Mouse (Mus musculus) brain, adult 2 months (tissue): ENCODE results near the gene Hoxc6.

Experiments used
- DNase-seq: peaks from one replicate; pipeline ENCODE4 v3.0.0; 2011; ENCODE audit warnings: low read depth, low spot score

The Hoxc6 gene

GRCm38 (mm10) chr15:102967511-102968397 is 30.3 kb upstream of the Hoxc6 start:
- no peak for DNase-seq

DNA sequence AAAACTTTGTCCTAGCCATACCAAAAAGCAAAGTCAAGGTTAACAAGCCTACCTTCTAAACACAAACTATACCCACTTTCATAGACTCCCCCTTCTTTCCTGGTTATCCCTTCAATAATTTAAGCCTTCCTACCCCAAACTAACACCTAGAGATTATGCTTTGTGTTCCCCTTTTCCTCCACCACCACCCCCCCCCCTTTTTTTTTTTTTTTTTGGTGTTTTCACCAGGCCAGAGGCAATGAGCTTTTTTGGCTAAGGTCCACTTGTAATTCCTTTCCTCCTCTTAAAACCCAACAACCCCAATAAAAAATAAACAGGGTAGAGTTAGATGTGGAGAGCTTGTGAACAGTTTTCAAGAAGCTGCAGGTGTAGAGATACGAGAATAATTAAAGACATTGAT is 28.8 kb upstream of the Hoxc6 start:
- DNase-seq: no peak

DNA sequence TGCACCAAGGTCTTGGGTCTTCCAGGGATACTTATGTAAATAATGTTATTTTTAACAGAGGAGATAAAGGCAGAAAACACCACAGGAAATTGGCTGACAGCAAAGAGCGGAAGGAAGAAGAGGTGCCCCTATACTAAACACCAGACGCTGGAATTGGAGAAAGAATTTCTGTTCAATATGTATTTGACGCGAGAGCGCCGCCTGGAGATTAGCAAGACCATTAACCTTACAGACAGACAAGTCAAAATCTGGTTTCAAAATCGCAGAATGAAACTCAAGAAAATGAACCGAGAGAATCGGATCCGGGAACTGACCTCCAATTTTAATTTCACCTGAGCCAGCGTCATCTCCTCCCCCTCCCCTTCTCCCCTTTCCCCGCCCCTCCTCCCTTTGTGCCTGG is 27.3 kb upstream of the Hoxc6 start:
- peak; percentile 46 for DNase-seq

DNA sequence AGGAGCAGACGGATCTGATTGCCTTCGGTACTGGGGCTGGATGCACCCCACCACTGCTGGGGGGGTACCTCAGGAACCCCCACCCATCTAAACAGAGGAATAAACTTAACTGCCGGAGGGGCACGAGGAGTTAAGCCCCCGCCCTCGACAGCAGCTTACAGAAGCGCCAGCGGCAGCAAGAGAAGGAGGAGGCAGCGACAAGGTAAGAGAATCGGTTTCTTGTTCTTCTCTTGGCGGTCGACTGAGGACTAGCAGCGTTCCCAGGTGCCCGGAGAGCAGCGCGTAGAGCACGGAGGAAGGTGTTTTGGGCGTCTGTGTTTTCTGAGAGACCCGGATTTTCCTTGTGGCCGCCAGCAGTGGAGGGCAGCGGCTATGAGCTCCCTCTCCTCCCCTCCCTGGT is 25.8 kb upstream of the Hoxc6 start:
- DNase-seq: no peak

DNA sequence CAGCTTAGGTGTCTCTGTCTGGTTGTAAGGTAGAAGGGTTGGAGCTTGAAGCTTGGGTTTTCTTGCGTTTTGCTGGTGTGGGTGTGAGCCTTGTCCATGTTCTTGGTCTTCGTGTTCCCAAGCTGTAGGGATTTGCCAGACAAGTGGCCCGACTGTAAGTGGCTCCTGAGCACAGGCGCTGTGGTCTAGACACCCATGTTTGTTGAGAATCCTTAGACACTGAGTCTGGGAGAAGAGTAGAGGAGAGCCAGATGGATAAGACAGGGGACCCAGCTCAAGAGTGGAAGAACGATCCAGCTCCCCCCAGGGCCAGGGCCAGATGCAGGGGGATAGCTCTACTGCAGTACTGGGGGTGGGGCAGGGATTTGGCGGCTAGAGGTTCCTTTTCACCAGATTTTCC is 25.3 kb upstream of the Hoxc6 start:
- no peak for DNase-seq

DNA sequence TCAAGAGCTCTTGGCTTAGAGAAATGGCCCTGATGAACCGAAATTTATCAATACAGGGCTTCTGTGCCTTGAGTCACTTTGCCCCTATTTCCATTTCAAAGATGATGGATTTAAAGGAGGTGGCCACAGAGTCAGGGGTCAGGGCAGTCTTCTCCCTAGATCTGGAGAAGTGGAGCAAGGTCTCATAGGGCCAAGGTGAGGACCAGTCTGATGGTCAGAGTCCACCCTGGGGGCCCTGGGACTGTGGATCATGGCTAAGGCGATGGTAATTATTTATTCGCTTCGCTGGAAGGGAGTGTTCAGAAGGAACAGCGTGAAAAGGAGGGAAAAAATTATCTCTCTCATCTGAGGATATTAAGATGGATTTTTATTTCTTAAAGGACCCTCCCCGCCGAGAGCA is 23.0 kb upstream of the Hoxc6 start:
- DNase-seq: no peak

DNA sequence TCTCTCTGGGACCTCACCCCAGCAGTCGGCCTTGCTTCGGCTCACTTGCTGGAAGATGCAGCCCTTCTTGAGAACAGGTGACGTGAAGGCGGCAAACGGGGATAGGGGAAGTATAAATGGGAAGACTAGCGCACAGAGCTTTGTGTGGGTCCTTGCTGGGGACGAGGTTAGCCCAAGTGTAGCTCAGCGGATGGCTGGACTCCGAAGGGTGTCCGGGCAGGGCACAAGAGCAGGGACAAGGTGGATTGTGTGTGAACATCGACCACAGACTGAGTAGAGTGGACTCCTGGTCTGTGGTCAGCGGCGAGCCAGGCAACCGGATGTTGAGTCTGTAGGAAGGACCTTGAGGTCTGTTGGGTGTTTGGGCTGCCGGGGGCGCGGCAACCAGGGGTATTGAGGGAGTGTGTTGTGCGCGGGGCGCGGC is 22.4 kb upstream of the Hoxc6 start:
- no peak for DNase-seq

GRCm38 (mm10) chr15:102976171-102976570 is 21.9 kb upstream of the Hoxc6 start, which contains the start of gene Hoxc9:
Hoxc9 (plus strand) TSS chr15:102976439.
- no peak for DNase-seq

DNA sequence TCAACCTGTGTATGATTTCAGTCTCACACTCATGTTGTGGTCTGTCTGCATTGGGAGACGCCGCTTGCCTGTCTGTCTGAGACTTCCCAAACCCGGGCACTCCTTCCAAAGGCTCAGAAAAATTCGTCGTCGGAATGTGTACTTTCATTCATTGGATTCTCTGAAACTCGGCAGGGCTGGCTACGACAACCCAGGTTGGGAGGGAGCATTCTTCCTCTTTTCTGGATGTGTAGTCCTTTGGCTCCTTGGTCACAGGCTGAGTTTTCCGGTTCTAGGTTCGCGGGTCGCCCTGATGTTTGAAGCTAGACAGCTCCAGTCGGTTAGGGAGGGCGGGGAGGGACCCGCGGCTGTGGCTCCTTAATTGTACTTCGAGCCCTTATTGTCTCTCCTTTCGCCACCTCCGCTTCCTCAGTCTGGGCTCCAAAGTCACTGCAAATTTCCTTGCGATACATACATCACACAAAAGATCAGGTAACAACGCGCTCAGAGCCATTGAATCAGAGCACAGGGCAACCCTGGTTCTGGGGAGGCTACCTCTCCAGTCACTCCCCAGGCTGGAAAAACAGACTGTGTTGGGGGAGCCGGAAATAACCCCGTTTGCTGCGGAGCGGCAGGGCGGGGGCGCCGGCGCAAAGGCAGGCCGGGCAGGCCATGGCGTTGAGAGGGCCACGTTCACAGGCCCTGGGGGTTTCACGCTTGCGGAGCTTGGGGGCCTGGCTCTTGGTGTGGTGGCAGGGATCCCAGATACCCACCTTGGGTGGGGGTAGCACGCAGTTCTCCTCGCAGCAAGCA is 21.2 kb upstream of the Hoxc6 start:
- DNase-seq: no peak

DNA sequence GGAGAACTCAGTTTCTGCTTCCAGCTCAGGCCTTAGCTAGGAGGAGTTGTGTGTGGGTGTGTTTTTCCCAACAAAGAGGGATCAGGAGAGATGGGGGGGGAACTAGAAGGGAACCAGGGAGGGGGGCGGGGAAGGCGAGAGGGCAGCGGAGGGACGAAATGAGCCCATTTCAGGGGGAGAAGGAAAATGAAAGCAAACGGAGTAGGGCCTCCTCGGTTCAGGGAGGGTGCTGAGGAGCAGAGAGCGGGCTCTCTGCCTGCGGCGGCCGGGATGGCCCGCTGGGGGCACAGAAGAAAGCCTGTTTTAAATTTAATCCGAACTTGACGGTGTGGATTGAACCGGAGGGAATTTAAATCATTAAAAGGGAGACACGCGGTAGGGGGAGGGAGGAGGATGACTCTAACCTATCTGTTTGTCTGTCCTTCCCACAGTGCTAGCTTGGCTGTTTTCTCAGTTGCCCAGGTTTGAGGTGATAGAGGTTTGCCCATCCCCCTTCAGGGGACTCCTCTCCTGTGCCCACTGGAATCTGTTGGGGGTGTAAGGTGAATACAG is 20.6 kb upstream of the Hoxc6 start:
- DNase-seq: no peak

DNA sequence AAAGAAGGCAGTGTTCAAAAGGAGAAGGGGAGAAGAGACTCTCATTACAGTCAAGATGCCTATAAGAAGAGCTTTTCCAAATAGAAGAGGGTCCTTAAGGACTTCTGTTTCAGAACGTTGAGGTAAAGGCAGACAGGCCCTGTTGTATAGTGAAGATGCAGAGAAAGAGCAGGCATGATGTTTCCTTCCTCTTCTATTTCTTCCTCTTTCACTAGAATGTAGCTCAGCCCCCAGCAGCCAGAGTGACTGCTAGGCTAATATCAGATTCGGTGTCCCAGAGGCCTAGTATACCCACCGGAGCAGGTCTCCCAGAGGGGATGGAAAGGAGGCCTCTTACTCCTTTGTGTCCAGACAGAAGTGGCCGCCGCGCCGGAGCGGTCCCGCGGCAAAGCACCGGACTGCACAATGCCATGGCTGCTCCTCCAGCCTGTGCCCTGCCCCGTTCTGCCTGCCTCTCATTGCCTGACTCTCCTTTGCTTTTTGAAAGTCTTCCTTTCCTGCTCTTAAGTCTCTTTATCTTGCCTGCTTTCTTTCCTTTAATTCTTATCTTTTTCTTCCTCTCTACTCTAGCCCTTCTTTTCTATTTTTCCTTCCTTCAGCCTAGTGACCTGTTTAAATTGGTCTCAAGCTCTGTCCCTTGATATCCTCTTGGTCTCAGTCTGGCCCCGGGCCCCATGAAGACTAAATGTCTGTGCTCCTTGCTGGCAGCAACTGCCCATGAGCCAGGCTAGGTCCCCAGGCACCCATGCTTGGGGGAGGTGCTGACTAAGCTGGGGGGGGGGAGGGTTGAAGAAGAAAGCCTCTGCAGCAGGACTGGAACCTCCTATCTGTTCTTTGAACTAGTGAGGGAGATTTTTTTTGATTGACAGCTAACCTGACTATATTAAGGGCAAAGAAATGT is 19.2 kb upstream of the Hoxc6 start:
- DNase-seq: no peak

- DNase-seq: no peak
Observed at GRCm38 (mm10) chr15:102979936-102980335, 18.1 kb upstream of the Hoxc6 start.

DNA sequence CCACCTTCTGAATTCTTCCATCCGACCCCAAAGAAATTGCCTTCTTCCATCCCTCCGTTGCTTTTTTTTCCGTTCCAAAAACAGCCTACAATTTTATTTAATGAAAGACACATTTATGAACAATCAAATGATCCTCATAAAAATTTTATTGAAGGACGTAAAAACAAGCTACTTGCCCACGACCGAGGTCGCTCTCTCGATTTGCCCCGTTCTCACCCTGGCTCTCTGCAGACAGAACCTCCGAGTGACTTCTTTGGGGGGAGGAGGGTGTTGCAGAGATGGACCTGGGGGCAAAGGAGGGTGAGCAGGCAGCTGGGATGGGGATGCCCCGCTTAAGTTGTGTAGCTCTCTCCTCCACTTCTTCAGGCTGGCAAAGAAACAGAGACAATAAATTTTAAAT is 17.7 kb upstream of the Hoxc6 start:
- DNase-seq: no peak

- DNase-seq: no peak
Observed at GRCm38 (mm10) chr15:102980912-102981311, 17.1 kb upstream of the Hoxc6 start.

- no peak for DNase-seq
Observed at GRCm38 (mm10) chr15:102981379-102982288, 16.4 kb upstream of the Hoxc6 start.

GRCm38 (mm10) chr15:102983716-102984115 is 14.3 kb upstream of the Hoxc6 start:
- no peak for DNase-seq

GRCm38 (mm10) chr15:102984521-102984920 is 13.5 kb upstream of the Hoxc6 start:
- no peak for DNase-seq

- DNase-seq: no peak
Observed at GRCm38 (mm10) chr15:102984925-102985324, 13.1 kb upstream of the Hoxc6 start.

DNA sequence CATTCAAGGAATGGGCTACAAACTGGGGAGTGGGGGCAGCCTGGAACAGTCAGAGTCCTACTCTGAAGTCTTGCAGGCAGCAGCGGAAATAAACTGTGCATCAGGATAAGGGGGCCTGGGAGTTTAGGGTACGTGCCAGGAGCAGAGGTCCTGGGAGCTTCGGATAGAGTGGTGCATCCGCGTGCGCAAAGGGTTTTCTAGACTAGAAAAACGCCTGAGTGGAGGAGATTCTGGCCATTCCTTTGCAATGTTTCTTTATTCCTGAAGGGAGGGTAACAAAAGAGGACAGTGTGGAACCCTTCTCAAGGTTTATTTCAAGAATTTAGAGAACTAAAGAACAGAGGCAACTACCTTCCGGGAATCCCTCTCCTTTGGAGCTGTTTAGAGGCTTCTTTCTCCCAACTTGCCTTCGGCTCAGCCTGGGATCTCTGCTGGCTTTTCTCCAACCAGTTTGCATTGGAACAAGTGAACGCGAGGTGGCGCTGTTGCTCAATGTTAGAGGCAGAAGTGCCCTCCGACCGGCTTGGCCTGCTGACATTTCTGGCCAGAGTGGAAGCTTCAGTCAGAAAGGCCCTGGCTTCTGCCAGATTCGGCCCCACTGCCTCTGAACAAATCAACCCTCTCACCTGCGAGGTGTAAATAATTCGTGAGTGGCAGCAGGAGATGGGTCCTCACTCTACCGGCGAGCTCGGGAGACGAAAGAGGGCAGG is 10.8 kb upstream of the Hoxc6 start:
- peak; percentile 92 for DNase-seq

- DNase-seq: no peak
Observed at GRCm38 (mm10) chr15:102988078-102988477, 10.0 kb upstream of the Hoxc6 start.
